In the genomic region with DNA sequence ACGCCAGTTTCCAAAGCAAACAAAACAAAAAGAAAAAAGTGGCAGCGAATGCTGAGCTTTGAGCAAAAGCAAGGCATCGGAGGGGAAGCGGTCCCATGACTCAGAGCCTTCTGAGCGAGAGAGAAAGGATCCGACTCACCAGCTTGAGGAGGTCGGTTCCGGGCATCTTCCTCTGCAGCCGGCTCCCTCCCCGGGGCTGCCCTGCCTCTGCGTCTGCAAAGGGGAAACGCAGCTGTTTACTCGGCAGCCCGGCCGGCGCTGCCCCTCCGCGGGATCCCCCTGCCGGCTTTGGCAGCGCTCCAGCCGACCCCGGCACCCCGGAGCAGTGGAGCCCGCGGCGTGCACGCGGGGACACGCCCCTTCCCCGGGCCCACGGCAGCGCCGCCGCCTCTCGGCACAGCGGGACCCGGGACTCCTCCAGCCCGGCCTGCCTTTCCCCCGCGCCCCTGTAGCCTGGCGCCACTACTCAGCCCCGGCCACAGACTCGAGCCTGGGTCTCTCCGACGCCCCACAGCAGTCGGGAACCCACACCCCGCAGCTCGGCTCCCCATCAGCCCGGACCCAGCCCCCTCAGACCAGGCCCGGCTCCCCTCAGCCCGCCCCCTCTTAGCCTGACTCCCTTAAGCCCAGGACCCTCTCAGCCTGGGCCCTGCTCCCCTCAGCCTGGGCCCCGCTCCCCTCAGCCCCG, we compare ENCODE assay signal across 8 mouse cellular contexts. TPM values are rescaled to one million over a fixed set of nuclear protein-coding genes. Genes with fewer than 3 reads are reported as not detected.
A peak's percentile ranks its signal among the peaks of the same experiment; 100 is the strongest.
DNase-seq lines count a peak whose midpoint lies in the region; ATAC-seq and TF ChIP-seq lines count a peak whose summit lies in the region.

No protein-coding gene starts in this region.

- H3K27me3 ChIP-seq in Patski: no peaks in the 10 kb centered on the region
- H3K27me3 ChIP-seq in hindbrain, embryonic 13.5 days: no peaks in the 10 kb centered on the region

- CTCF ChIA-PET in Patski (lab: Charles Lee): interaction anchor here (1.1 kb wide), 1 partner anchor 36 kb away, joined by 3 read pairs; no protein-coding TSS in a partner anchor

- WGBS in hindbrain, embryonic 13.5 days: 0% methylated on average over 35 of the region's 53 CpGs

- TF ChIP-seq CTCF in Patski (IDR thresholded peaks at IDR 0.05): no peak

- peak; percentile 40 for ATAC-seq in Patski
- peak; percentile 73 for ATAC-seq in hindbrain, embryonic 13.5 days (ENCODE audit: low FRiP score)
- peak; percentile 43 for ATAC-seq in megakaryocyte, adult 5-6 weeks (ENCODE audit: poor library complexity, severe bottlenecking)

- in situ Hi-C loops in Patski (cut with MboI; ENCODE audit: low pct_unique_long_range_greater_than_20kb): no loop called here

- H3K9ac ChIP-seq in hindbrain, embryonic 13.5 days: peak overlapping the region; percentile 97

- peaks cover 2% of the 10 kb centered on the region; the same call in 1 of the 2 replicates for H3K36me3 ChIP-seq in hindbrain, embryonic 13.5 days

- POLR2A ChIA-PET in Patski (lab: Charles Lee): interaction anchor here (0.9 to 1.6 kb wide), 3 partner anchors 10 to 73 kb away, joined by 3 to 4 read pairs (median 3); no protein-coding TSS in a partner anchor

- H3K4me1 ChIP-seq in hindbrain, embryonic 13.5 days (replicated peaks): peaks cover 21% of the 10 kb centered on the region

- no peaks in the 10 kb centered on the region for H3K9me3 ChIP-seq in hindbrain, embryonic 13.5 days

- peak overlapping the region; percentile 85 for H3K4me2 ChIP-seq in hindbrain, embryonic 13.5 days

- DNase-seq in Patski (ENCODE audit: low read depth, low spot score): no peak
- peak; percentile 71 to 79 for DNase-seq in cerebellum, postnatal 10 days
- DNase-seq in frontal cortex, postnatal 14 days (ENCODE audit: low spot score in 2 of 2): peak; percentile 14 to 31
- peak; percentile 18 to 27 for DNase-seq in left cerebral cortex, adult 8-10 months (ENCODE audit: low spot score in 2 of 2)
- peak; percentile 49 for DNase-seq in right cerebral cortex, adult 2 months (ENCODE audit: low spot score in 2 of 2)
- peak; percentile 53 for DNase-seq in urinary bladder, postnatal 14 days (ENCODE audit: low spot score)

- peak overlapping the region; percentile 98 for H3K27ac ChIP-seq in hindbrain, embryonic 13.5 days

- H3K4me3 ChIP-seq in hindbrain, embryonic 13.5 days: peak overlapping the region; percentile 93

RNA-seq across cellular contexts. Expression of a gene that starts 1.2 kb away (rescaled TPM):
- 163 TPM for polyA plus RNA-seq in Patski (2021)
- polyA plus RNA-seq in hindbrain, embryonic 13.5 days (2015; fragmentation: Nextera tagmentation; extraction: Ambion mirVana): 66.2 and 66.8 TPM in 2 replicates
- 10 to 100 TPM; 23.4 to 33.9 (median 28.5) TPM for total RNA-seq in left cerebral cortex, adult 8-10 months (2022)
- total RNA-seq in megakaryocyte, adult 5-6 weeks (2015): 78.2 and 85.2 TPM in 2 replicates
- 66.9 and 67.6 TPM in 2 replicates for total RNA-seq in megakaryocyte, adult 5-6 weeks (2017)

RNA-seq across cellular contexts. Expression of a gene that starts 25.5 kb away (rescaled TPM):
- not detected for polyA plus RNA-seq in Patski (2021)
- 0.19 TPM in 1 of 2 replicates, not detected in the other for polyA plus RNA-seq in hindbrain, embryonic 13.5 days (2015; fragmentation: Nextera tagmentation; extraction: Ambion mirVana)
- 1 to 10 TPM in 1 of 4 experiments, under 1 TPM in 3; 0.26 to 1.2 (median 0.72) TPM for total RNA-seq in left cerebral cortex, adult 8-10 months (2022)
- total RNA-seq in megakaryocyte, adult 5-6 weeks (2015): not detected in 2 replicates
- not detected in 2 replicates for total RNA-seq in megakaryocyte, adult 5-6 weeks (2017)

RNA-seq across cellular contexts. Expression of a gene that starts 57.1 kb away (rescaled TPM):
- 211 TPM for polyA plus RNA-seq in Patski (2021)
- polyA plus RNA-seq in hindbrain, embryonic 13.5 days (2015; fragmentation: Nextera tagmentation; extraction: Ambion mirVana): 28.8 and 31.5 TPM in 2 replicates
- 10 to 100 TPM; 10.3 to 13.1 (median 11.6) TPM for total RNA-seq in left cerebral cortex, adult 8-10 months (2022)
- total RNA-seq in megakaryocyte, adult 5-6 weeks (2015): not detected in 2 replicates
- total RNA-seq in megakaryocyte, adult 5-6 weeks (2017): not detected in 2 replicates

Comparison
In these comparisons a context has a peak if more than half of its experiments do, and no peak if none do; other contexts are left out.
1. RNA of a gene that starts 57.1 kb away (total RNA-seq): 10.3 to 13.1 TPM in left cerebral cortex, adult 8-10 months; not detected in megakaryocyte, adult 5-6 weeks; every median in the first group is over 10 times any median in the second.
2. Peak in every context shown above with its lines, with median percentiles within 50 percentile points of each other: ATAC-seq.